In genomic region chr19:53019716-53020463, GRCm38 (mm10) we compare ENCODE assay signal across 10 mouse cellular contexts. TPM values are rescaled to one million over a fixed set of nuclear protein-coding genes. Genes with fewer than 3 reads are reported as not detected.
A peak's percentile ranks its signal among the peaks of the same experiment; 100 is the strongest.
DNase-seq lines count a peak whose midpoint lies in the region; ATAC-seq and TF ChIP-seq lines count a peak whose summit lies in the region.
"Had no signal": no experiment of that assay in that cellular context is flagged by ENCODE, and none has a peak within 500 bp of the region (broad histone marks: within the 10 kb centered on the region; RNA-seq: fewer than 3 reads in every experiment).

No protein-coding gene starts in this region.

- no peak overlapping the region for H3K4me3 ChIP-seq in MEL (ENCODE audit: control insufficient read depth in 1 of 2, insufficient read depth in 1 of 2, low read depth in 2 of 2, low read length in 2 of 2)
- no peak overlapping the region for H3K4me3 ChIP-seq in midbrain, postnatal 0 days (ENCODE audit: low read depth, low read length)
- H3K4me3 ChIP-seq in testis, adult 2 months (ENCODE audit: control insufficient read depth, low read depth, low read length): no peak overlapping the region
- H3K4me3 ChIP-seq: embryonic facial prominence, embryonic 13.5 days had no signal

- ATAC-seq in midbrain, postnatal 0 days (ENCODE audit: low FRiP score): 0 out of 2 replicates have a peak, but pooled peaks have one; percentile 34

- peak; percentile 79 to 89 (median 81) for TF ChIP-seq CTCF in MEL (IDR thresholded peaks at IDR 0.05 in 2 of 3, conservative IDR thresholded peaks at IDR 0.05 in 1 of 3; ENCODE audit: control insufficient read depth in 1 of 3, insufficient read depth in 1 of 3, low read depth in 2 of 3, low read length in 3 of 3, poor library complexity in 1 of 3, severe bottlenecking in 1 of 3)
- TF ChIP-seq CTCF in midbrain, postnatal 0 days (IDR thresholded peaks at IDR 0.05): peak; percentile 75
- TF ChIP-seq CTCF in testis, adult 2 months (IDR thresholded peaks at IDR 0.05; ENCODE audit: control insufficient read depth, insufficient read depth, insufficient replicate concordance, low read depth, low read length): peak; percentile 29; the same call in 1 of the 2 replicates

- no peaks in the 10 kb centered on the region for H3K9me3 ChIP-seq in MEL (replicated peaks; ENCODE audit: insufficient read depth, low read length)
- no peaks in the 10 kb centered on the region for H3K9me3 ChIP-seq in midbrain, postnatal 0 days (ENCODE audit: low read length)
- H3K9me3 ChIP-seq: embryonic facial prominence, embryonic 13.5 days had no signal

- peak in 1 of 2 experiments; percentile 6; a peak in 1 of 4 replicates for TF ChIP-seq POLR2A in MEL (IDR thresholded peaks at IDR 0.05; ENCODE audit: control insufficient read depth in 1 of 2, insufficient read depth in 1 of 2, low read depth in 1 of 2, low read length in 2 of 2, poor library complexity in 1 of 2)
- TF ChIP-seq POLR2A in testis, adult 2 months (IDR thresholded peaks at IDR 0.05; ENCODE audit: control insufficient read depth, low read depth, low read length): no peak; the same call in 1 of the 2 replicates

- DNase-seq in kidney, postnatal 25 days: peak; percentile 49 to 70
- DNase-seq in kidney, postnatal 14 days: no peak
- DNase-seq in MEL (ENCODE audit: low read depth, low spot score): peak; percentile 83
- peak; percentile 61 for DNase-seq in cerebellum, adult 8-10 months
- peak; percentile 71 for DNase-seq in gastrocnemius, postnatal 14 days
- DNase-seq in left cerebral cortex, postnatal 14 days (ENCODE audit: low spot score in 2 of 2): peak; percentile 62 to 65
- DNase-seq in midbrain, postnatal 0 days (ENCODE audit: low spot score): peak; percentile 64

- WGBS in midbrain, postnatal 0 days: 68% methylated on average over 13 of the region's 13 CpGs

- intact Hi-C loops in gastrocnemius, postnatal 14 days (cut with DNase I; ENCODE audit: low total_unique reads): loop anchor here (10.0 kb wide), 2 partner anchors 105 to 215 kb away; no protein-coding TSS in a partner anchor
- intact Hi-C loops in left cerebral cortex, postnatal 14 days (cut with DNase I): no loop called here

- no peak overlapping the region for H3K4me2 ChIP-seq in midbrain, postnatal 0 days (ENCODE audit: low read depth, low read length, poor library complexity, severe bottlenecking)
- H3K4me2 ChIP-seq: embryonic facial prominence, embryonic 13.5 days had no signal

- H3K9ac ChIP-seq in MEL (ENCODE audit: control insufficient read depth, low read depth, low read length, poor library complexity, severe bottlenecking): no peak overlapping the region
- no peak overlapping the region for H3K9ac ChIP-seq in midbrain, postnatal 0 days (replicated peaks; ENCODE audit: low read length, poor library complexity, severe bottlenecking)
- H3K9ac ChIP-seq: embryonic facial prominence, embryonic 13.5 days had no signal

- no peak for TF ChIP-seq EP300 in MEL (IDR thresholded peaks at IDR 0.05; ENCODE audit: low read depth in 1 of 2, low read length in 2 of 2)

- no peak overlapping the region for H3K27ac ChIP-seq in MEL (ENCODE audit: control insufficient read depth, low read depth, low read length)
- H3K27ac ChIP-seq in midbrain, postnatal 0 days (ENCODE audit: low read depth, low read length): 0 out of 2 replicates have a peak overlapping the region, but pooled peaks have one; percentile 1
- H3K27ac ChIP-seq in testis, adult 2 months (ENCODE audit: control insufficient read depth, insufficient read depth, low read depth, low read length): peak overlapping the region; percentile 86
- H3K27ac ChIP-seq: embryonic facial prominence, embryonic 13.5 days; macrophage had no signal

- peak; percentile 25 for TF ChIP-seq RAD21 in MEL (IDR thresholded peaks at IDR 0.05; ENCODE audit: low read depth, low read length)

- H3K27me3 ChIP-seq in MEL (ENCODE audit: control insufficient read depth in 1 of 2, insufficient read depth in 2 of 2, low read length in 2 of 2): no peaks in the 10 kb centered on the region
- no peaks in the 10 kb centered on the region for H3K27me3 ChIP-seq in midbrain, postnatal 0 days (ENCODE audit: insufficient read depth, low read length)
- no peaks in the 10 kb centered on the region for H3K27me3 ChIP-seq in testis, adult 2 months (ENCODE audit: control insufficient read depth, insufficient read depth, low read length)
- H3K27me3 ChIP-seq: embryonic facial prominence, embryonic 13.5 days had no signal

- no peaks in the 10 kb centered on the region; a peak in 1 of 4 replicates for H3K4me1 ChIP-seq in MEL (ENCODE audit: control insufficient read depth in 1 of 2, insufficient read depth in 2 of 2, low read length in 2 of 2)
- H3K4me1 ChIP-seq in midbrain, postnatal 0 days (ENCODE audit: insufficient read depth, low read length): no peaks in the 10 kb centered on the region
- H3K4me1 ChIP-seq in testis, adult 2 months (ENCODE audit: control insufficient read depth, insufficient read depth, low read length): peaks cover 18% of the 10 kb centered on the region

- peaks cover 4 to 36% of the 10 kb centered on the region in 2 experiments; a peak in 3 of 4 replicates for H3K36me3 ChIP-seq in MEL (ENCODE audit: control insufficient read depth in 1 of 2, insufficient read depth in 2 of 2, low read length in 2 of 2)
- H3K36me3 ChIP-seq in midbrain, postnatal 0 days (ENCODE audit: insufficient read depth, low read length): peaks cover 3% of the 10 kb centered on the region
- H3K36me3 ChIP-seq in testis, adult 2 months (ENCODE audit: control insufficient read depth, insufficient read depth, low read length): no peaks in the 10 kb centered on the region

- peaks cover 14% of the 10 kb centered on the region for H3K79me2 ChIP-seq in MEL (ENCODE audit: control insufficient read depth, insufficient read depth, low read length, poor library complexity)

TF ChIP-seq in MEL, 35 proteins besides CTCF, POLR2A, EP300 and RAD21:
- peak; percentile 23; the same call in 1 of the 2 replicates for TF ChIP-seq POLR2AphosphoS2 (IDR thresholded peaks at IDR 0.05; ENCODE audit: low read length)
- no peak for TF ChIP-seq ETS1 (IDR thresholded peaks at IDR 0.05; ENCODE audit: low read depth, low read length)
- TF ChIP-seq ZNF384 (IDR thresholded peaks at IDR 0.05; ENCODE audit: low read depth, low read length): no peak
- TF ChIP-seq SMC3 (IDR thresholded peaks at IDR 0.05; ENCODE audit: low read depth, low read length): peak; percentile 41
TF ChIP-seq in MEL: peak in this region for 2.

RNA-seq across cellular contexts. Expression of gene Xpnpep1, which starts 20.1 kb away (rescaled TPM):
- 459 and 531 TPM in 2 replicates for total RNA-seq in MEL (2012; rRNA removed)
- 100 to 1,000 TPM; 428 to 526 TPM for polyA plus RNA-seq in MEL (2012; ENCODE audit: insufficient read depth in 1 of 2, insufficient read length in 2 of 2, low read depth in 1 of 2, low replicate concordance in 2 of 2, missing spikeins in 1 of 2)
- total RNA-seq in gastrocnemius, postnatal 14 days (2021): 10 to 100 TPM; 63.1 to 75.1 TPM
- total RNA-seq in left cerebral cortex, postnatal 14 days (2021): 10 to 100 TPM; 97.3 to 97.5 TPM
- 74.8 and 91.0 TPM in 2 replicates for total RNA-seq in midbrain, postnatal 0 days (2014; rRNA removed)
- 108 and 110 TPM in 2 replicates for polyA plus RNA-seq in midbrain, postnatal 0 days (2015; fragmentation: Nextera tagmentation; extraction: Ambion mirVana)
- polyA plus RNA-seq in testis, adult 2 months (2012; rRNA removed): 138 and 141 TPM in 2 replicates

Comparison
In these comparisons a context has a peak if more than half of its experiments do, and no peak if none do; other contexts are left out.
1. CTCF ChIP-seq: peak in every context shown above with its lines; median percentile 81 in MEL; 75 in midbrain, postnatal 0 days; 29 in testis, adult 2 months.